Mouse (Mus musculus) midbrain, embryonic 15.5 days (tissue): Measurements from ENCODE around the gene Olfr1499. TPM values are rescaled to one million over a fixed set of nuclear protein-coding genes. Genes with fewer than 3 reads are reported as not detected.
A peak's percentile ranks its signal among the peaks of the same experiment; 100 is the strongest.
"Not testable (repeated sequence)": the region's sequence is repeated elsewhere in the genome, so short reads cannot be mapped to it uniquely, and the experiment has no call there.

Source experiments
- ATAC-seq: fragments of 200-750 bp; cut with Nextera tagmentation; replicated peaks from 2 replicates; pipeline ENCODE4 v1.8.0; 2017; ENCODE audit warnings: moderate TSS enrichment
- H3K27ac ChIP-seq: fragments of 300-500 bp; sonication (generic); 2 replicates; pipeline ENCODE4 v1.5.1; 2015; ENCODE audit warnings: mild to moderate bottlenecking, inconsistent platforms
- H3K27me3 ChIP-seq: fragments of 300-500 bp; sonication (generic); replicated peaks from 2 replicates; pipeline ENCODE4 v1.6.1; 2015; ENCODE audit warnings: inconsistent platforms
- H3K36me3 ChIP-seq: fragments of 300-500 bp; sonication (generic); replicated peaks from 2 replicates; pipeline ENCODE4 v1.6.1; 2015; ENCODE audit warnings: inconsistent platforms
- H3K4me1 ChIP-seq: fragments of 300-500 bp; sonication (generic); 2 replicates; pipeline ENCODE4 v1.6.1; 2015; ENCODE audit warnings: inconsistent platforms
- H3K4me2 ChIP-seq: fragments of 300-500 bp; sonication (generic); 2 replicates; pipeline ENCODE4 v1.6.1; 2015; ENCODE audit warnings: inconsistent platforms, mild to moderate bottlenecking, moderate library complexity
- H3K4me3 ChIP-seq: fragments of 300-500 bp; sonication (generic); 2 replicates; pipeline ENCODE4 v1.5.1; 2015; ENCODE audit warnings: mild to moderate bottlenecking, inconsistent platforms
- H3K9ac ChIP-seq: fragments of 300-500 bp; sonication (generic); 2 replicates; pipeline ENCODE4 v1.6.1; 2015; ENCODE audit warnings: mild to moderate bottlenecking, inconsistent platforms
- H3K9me3 ChIP-seq: fragments of 300-500 bp; sonication (generic); 2 replicates; pipeline ENCODE4 v1.6.1; 2016; ENCODE audit warnings: inconsistent platforms
- WGBS: fragments of 180-500 bp; shearing (Covaris S2); methylation state at CpG from one replicate; pipeline ENCODE4 v1.1.7; 2015; ENCODE audit warnings: mixed read lengths; 5-methylcytosine and 5-hydroxymethylcytosine counted together
- polyA plus RNA-seq: library from polyadenylated mRNA; unstranded; fragments of >200 nt; fragmentation: Nextera tagmentation; extraction: Ambion mirVana; gene quantifications from 2 replicates; pipeline ENCODE4 v1.2.1, GENCODE M21; 2015

Gene Olfr1499
- not detected in 2 replicates for polyA plus RNA-seq

DNA sequence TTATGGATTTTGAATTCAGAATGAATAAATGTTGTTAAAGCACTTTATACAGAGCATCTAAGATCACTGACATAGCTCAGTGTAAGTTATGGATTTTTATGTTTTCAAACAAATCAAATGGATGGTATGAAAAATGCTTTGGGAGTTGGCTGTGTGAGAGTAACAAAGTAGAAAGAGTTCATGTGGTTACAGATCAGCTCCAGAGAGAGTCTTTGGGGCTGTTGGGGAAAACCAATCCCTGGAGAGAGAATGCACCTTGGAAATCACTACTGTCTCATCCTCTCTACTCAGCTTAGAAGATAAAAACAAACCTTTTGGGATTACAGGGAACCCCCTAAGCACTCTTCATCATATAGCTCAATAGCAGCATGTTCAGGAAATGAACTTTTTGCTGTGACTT is at the start of gene Olfr1499:
TSS of gene Olfr1499 (minus strand) at position 101 of the 400 bp plus-strand sequence.
- Histone ChIP-seq H3K27ac (no peak within 1 kb of the TSS), H3K4me2 (no peak within 1 kb of the TSS), H3K36me3 (no peaks in the 10 kb centered on the region), H3K4me3 (no peak within 1 kb of the TSS), H3K4me1 (no peaks in the 10 kb centered on the region), H3K27me3 (no peaks in the 10 kb centered on the region), H3K9ac (no peak within 1 kb of the TSS), H3K9me3 (no peaks in the 10 kb centered on the region)
- ATAC-seq: no peak

DNA sequence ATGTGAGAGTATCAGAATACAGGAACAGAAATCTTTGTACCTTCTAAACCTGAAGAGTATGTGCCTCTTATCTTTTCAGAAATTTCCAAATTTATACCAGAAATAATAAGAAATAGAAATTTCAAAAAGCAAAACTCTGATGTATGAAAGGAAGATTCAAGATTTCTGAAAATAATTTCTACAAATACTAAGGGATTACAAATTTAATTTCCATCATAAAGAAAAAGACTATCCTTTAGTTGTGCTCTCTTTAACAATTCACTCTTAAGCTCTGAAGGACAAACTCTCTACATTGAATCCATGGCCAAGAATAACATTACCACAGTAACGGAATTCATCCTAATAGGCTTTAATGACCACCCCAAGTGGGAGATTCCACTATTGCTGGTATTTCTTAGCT is 42.2 kb upstream of the Olfr1499 start, which contains the start of gene Olfr1502:
TSS of gene Olfr1502 (plus strand) at position 301 of the 400 bp plus-strand sequence.
- H3K36me3 ChIP-seq: no peaks in the 10 kb centered on the region
- H3K27ac ChIP-seq: no peak within 1 kb of the TSS
- no peak within 1 kb of the TSS for H3K9ac ChIP-seq
- H3K9me3 ChIP-seq: no peaks in the 10 kb centered on the region
- ATAC-seq: no peak
- no peak within 1 kb of the TSS for H3K4me3 ChIP-seq
- WGBS: 92% methylated on average over 1 of the region's 1 CpGs
- no peaks in the 10 kb centered on the region for H3K4me1 ChIP-seq
- H3K4me2 ChIP-seq: no peak within 1 kb of the TSS
- H3K27me3 ChIP-seq: no peaks in the 10 kb centered on the region

DNA sequence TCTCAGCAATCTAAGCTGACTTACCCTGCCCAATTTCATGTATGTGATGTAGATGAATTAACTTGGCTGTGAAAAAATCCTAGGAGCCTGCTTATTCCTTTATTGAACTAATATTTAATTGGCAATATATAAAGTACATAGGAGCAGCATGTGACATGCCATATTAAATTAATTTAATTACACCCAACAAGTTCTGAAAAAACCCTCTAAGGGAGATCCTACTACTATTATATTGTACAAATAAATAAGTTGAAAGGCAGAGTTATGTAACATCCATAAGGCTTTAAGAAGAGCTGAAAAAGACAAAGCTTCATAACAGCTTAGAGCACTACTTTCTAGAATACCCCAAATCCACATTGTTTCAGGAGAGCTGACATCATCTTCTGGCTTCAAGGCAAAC is 31.3 kb upstream of the Olfr1499 start, which contains the start of gene Olfr1501:
TSS of gene Olfr1501 (minus strand) at position 101 of the 400 bp plus-strand sequence.
- H3K36me3 ChIP-seq, H3K27ac ChIP-seq, H3K4me2 ChIP-seq, H3K9me3 ChIP-seq, H3K4me3 ChIP-seq, H3K27me3 ChIP-seq, ATAC-seq, H3K9ac ChIP-seq, H3K4me1 ChIP-seq: not testable (repeated sequence)

DNA sequence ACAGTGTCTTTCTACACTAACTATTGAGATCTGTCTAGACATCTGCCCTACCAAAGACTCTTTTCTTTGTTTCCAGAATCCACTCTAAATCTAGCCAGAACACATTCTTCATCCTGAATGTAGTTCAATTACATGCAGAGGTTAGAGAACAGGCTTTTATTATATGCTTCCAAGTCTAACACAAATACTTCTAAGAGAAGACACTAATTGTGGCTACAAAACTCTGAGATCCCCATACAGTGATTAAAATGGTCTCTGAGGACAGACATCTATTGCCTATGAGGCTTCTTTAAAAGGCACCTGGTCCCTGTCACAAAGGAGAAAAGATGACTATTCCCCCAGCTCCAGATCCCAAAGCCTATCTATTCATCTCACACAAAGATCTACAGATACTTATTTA is 11.1 kb upstream of the Olfr1499 start, which contains the start of gene Olfr1500:
TSS of gene Olfr1500 (minus strand) at position 101 of the 400 bp plus-strand sequence.
- Histone ChIP-seq H3K9me3 (no peaks in the 10 kb centered on the region), H3K9ac (no peak within 1 kb of the TSS), H3K36me3 (no peaks in the 10 kb centered on the region), H3K4me1 (no peaks in the 10 kb centered on the region), H3K27ac (no peak within 1 kb of the TSS), H3K4me2 (no peak within 1 kb of the TSS), H3K27me3 (no peaks in the 10 kb centered on the region), H3K4me3 (no peak within 1 kb of the TSS)
- no peak for ATAC-seq

DNA sequence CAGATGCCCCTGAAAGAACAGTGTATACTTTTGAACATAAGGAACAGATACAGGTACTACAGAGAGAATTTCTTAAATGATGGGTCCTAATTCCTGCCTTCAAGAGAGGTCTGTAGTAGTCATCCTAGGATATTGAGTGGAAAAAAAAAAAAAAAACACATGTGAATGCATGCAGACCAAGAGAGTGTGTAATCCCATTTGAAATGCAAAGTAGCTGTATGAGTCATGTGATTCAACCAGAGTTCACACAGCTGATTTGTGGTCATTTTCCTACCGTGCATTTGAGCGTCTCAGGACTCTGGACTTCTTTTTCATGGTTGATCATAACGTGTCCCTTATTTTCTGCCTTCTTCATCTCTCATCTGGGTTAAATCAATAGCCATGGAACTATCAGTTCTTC is 9.2 kb upstream of the Olfr1499 start:
- Histone ChIP-seq H3K36me3 (no peaks in the 10 kb centered on the region), H3K4me3 (no peak overlapping the region), H3K9me3 (no peaks in the 10 kb centered on the region), H3K27ac (no peak overlapping the region), H3K27me3 (no peaks in the 10 kb centered on the region), H3K9ac (no peak overlapping the region), H3K4me2 (no peak overlapping the region), H3K4me1 (no peaks in the 10 kb centered on the region)
- WGBS: 59% methylated on average over 3 of the region's 3 CpGs
- no peak for ATAC-seq

DNA sequence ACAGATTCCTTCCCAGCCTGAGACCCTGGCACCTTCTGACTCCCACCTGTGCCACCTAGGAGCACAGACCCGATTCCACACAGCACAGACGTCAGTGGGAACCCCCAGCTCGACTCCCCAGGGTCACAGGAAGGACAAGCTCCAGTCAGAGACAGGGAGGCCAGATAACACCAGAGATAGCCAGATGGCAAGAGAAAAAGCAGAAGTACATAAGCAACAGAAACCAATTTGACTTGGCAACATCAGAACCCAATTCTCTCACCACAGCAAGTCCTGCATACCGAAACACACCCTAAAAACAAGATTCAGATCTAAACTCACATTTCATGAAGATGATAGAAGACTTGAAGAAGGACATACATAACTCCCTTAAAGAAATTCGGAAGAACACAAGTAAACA is 1.6 kb upstream of the Olfr1499 start:
- 74% methylated on average over 5 of the region's 5 CpGs for WGBS
- no peak overlapping the region for H3K4me3 ChIP-seq
- no peaks in the 10 kb centered on the region for H3K4me1 ChIP-seq
- no peak overlapping the region for H3K4me2 ChIP-seq
- no peak for ATAC-seq
- H3K9ac ChIP-seq: no peak overlapping the region
- no peaks in the 10 kb centered on the region for H3K9me3 ChIP-seq
- H3K27me3 ChIP-seq: no peaks in the 10 kb centered on the region
- no peaks in the 10 kb centered on the region for H3K36me3 ChIP-seq
- no peak overlapping the region for H3K27ac ChIP-seq

DNA sequence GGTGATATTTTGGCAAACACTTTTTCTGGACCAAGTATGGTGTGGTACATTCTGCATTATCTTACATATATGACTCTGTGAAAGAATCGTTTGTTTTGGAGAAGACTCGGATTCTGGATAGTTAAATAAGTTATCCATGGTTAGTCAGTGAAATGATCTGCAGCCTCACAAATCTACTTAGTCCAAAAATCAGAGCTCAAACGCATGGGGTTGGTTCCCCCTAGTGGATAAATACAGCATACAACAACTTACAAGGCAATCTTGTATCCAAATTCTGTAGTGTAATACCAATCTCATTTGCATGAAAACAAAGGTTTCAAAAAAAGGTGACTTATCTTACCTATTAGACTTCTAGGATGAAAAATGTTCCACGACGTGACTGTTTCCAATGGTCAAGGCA is 420 bp downstream of the Olfr1499 start:
- 37% methylated on average over 5 of the region's 5 CpGs for WGBS
- H3K4me2 ChIP-seq: no peak overlapping the region
- H3K27ac ChIP-seq: no peak overlapping the region
- no peak overlapping the region for H3K9ac ChIP-seq
- no peaks in the 10 kb centered on the region for H3K4me1 ChIP-seq
- H3K36me3 ChIP-seq: no peaks in the 10 kb centered on the region
- H3K9me3 ChIP-seq: no peaks in the 10 kb centered on the region
- no peaks in the 10 kb centered on the region for H3K27me3 ChIP-seq
- 0 out of 2 replicates have a peak, but pooled peaks have one; percentile 58 for ATAC-seq
- H3K4me3 ChIP-seq: no peak overlapping the region

DNA sequence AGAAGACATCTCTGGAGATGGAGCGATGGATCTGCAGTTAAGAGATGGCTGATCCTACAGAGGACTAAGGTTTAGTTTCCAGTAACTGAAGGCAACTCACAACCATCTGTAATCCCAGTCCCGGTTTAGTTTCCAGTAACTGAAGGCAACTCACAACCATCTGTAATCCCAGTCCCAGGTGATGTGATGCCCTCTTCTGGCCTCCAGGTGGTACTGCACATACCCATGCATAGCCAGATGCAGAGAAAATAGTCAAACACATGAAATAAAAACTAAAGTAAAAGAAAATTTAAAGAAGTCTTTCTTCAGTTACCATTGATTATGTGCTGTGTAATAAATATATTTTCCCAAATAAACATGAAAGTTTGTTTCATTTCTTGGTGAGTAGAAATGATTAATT is 6.4 kb downstream of the Olfr1499 start:
- Histone ChIP-seq H3K4me2 (no peak overlapping the region), H3K9me3 (no peaks in the 10 kb centered on the region), H3K4me1 (no peaks in the 10 kb centered on the region), H3K9ac (no peak overlapping the region), H3K27me3 (no peaks in the 10 kb centered on the region), H3K27ac (no peak overlapping the region), H3K4me3 (no peak overlapping the region), H3K36me3 (no peaks in the 10 kb centered on the region)
- no peak for ATAC-seq
- WGBS: 64% methylated on average over 2 of the region's 2 CpGs

DNA sequence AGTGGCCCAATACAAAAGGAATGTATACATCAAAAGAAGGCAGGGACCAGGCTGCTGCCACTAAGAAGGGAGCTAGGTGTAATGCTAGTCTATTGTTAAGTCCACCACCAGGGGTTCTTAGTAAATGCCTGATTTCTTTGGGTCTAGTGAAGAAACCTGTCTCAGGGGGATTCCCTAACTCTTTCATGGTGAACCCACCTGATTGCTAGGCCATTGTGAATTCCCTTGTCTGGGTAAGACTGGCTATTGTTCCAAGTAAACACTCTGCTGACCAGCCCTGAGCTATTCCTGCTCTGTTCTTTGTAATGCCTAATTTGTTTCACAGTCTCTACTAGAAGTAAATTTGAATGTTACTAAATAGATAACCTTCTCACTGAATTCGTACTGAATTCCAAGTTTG is 13.8 kb downstream of the Olfr1499 start:
- not testable (repeated sequence) for ATAC-seq, H3K27me3 ChIP-seq, H3K9ac ChIP-seq, H3K36me3 ChIP-seq, H3K27ac ChIP-seq, H3K9me3 ChIP-seq, H3K4me2 ChIP-seq, H3K4me3 ChIP-seq, H3K4me1 ChIP-seq
- WGBS: 59% methylated on average over 1 of the region's 1 CpGs

DNA sequence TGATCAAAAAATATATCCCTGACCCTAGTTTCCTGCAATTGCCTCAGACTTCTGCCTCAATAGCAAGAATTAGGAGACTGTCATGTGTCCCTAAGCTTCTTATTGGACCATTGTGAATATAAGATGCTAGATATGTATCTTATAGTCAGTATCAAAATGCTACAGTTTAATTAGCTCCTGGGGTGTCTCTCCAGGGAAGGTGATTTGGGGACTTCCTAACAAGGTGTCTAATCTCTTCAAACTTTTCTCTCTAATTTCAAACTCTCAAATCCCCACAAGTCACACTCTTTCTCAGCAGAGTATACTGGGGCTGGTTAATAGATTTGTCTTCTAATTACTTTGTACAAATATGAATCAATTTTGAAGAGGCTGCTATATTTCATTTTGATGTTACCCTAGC is 21.1 kb downstream of the Olfr1499 start, which contains the start of gene Olfr1497:
TSS of gene Olfr1497 (minus strand) at position 101 of the 400 bp plus-strand sequence.
- no peak within 1 kb of the TSS for H3K4me3 ChIP-seq
- H3K4me1 ChIP-seq: no peaks in the 10 kb centered on the region
- no peak within 1 kb of the TSS for H3K9ac ChIP-seq
- no peak for ATAC-seq
- no peaks in the 10 kb centered on the region for H3K9me3 ChIP-seq
- H3K4me2 ChIP-seq: no peak within 1 kb of the TSS
- H3K27ac ChIP-seq: no peak within 1 kb of the TSS
- H3K36me3 ChIP-seq: no peaks in the 10 kb centered on the region
- no peaks in the 10 kb centered on the region for H3K27me3 ChIP-seq

DNA sequence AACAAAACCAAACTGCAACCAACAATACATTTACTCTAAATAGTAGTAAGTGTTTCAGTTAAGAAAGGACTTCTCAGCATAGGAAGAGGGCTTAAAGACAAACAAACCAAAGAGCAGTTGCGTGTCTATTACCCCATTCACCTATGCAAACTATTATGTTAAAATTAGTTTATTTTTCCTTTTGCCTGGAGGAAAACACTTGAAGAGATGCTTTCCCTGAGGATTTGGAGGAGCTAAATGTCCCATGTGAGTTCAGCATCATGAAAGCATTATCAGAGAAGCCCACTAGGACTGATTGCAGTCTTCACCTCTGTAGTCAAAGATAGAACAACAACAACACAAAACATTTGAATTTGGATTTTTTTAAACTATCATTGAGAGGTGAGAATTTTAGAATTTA is 41.7 kb downstream of the Olfr1499 start, which contains the start of gene Olfr1496:
TSS of gene Olfr1496 (plus strand) at position 301 of the 400 bp plus-strand sequence.
- Histone ChIP-seq H3K4me1 (no peaks in the 10 kb centered on the region), H3K36me3 (no peaks in the 10 kb centered on the region), H3K9ac (no peak within 1 kb of the TSS), H3K9me3 (no peaks in the 10 kb centered on the region), H3K27me3 (no peaks in the 10 kb centered on the region), H3K4me2 (no peak within 1 kb of the TSS), H3K27ac (no peak within 1 kb of the TSS), H3K4me3 (no peak within 1 kb of the TSS)
- 90% methylated on average over 1 of the region's 1 CpGs for WGBS
- ATAC-seq: no peak

DNA sequence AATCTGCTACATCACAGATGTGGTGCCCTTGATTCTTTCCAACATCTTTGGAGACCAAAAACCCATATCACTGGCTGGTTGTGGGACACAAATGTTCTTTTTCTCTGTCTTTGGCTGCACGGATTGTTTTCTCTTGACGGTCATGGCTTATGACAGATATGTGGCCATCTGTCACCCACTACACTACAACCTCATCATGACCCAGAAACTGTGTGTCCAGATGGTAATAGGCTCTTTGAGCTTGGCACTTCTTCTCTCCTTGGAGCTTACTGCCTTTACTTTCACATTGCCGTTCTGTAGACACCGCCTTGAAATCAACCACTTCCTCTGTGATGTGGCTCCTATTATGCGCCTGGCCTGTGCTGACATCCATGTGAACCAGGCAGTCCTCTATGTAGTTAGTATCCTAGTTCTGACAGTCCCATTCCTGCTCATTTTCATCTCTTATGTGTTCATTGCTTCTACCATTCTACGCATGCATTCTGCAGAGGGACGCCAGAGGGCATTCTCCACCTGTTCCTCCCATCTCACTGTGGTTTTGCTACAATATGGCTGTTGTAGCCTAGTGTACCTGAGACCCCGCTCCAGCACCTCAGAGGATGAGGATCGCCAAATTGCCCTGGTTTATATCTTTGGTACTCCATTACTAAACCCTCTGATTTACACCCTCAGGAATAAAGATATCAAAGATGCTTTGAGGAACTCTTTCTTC is 50.5 kb downstream of the Olfr1499 start:
- Histone ChIP-seq H3K36me3 (no peaks in the 10 kb centered on the region), H3K27ac (no peak overlapping the region), H3K27me3 (no peaks in the 10 kb centered on the region), H3K4me3 (no peak overlapping the region), H3K9ac (no peak overlapping the region), H3K4me2 (no peak overlapping the region), H3K9me3 (no peaks in the 10 kb centered on the region), H3K4me1 (no peaks in the 10 kb centered on the region)
- no peak for ATAC-seq
- WGBS: 91% methylated on average over 9 of the region's 9 CpGs

DNA sequence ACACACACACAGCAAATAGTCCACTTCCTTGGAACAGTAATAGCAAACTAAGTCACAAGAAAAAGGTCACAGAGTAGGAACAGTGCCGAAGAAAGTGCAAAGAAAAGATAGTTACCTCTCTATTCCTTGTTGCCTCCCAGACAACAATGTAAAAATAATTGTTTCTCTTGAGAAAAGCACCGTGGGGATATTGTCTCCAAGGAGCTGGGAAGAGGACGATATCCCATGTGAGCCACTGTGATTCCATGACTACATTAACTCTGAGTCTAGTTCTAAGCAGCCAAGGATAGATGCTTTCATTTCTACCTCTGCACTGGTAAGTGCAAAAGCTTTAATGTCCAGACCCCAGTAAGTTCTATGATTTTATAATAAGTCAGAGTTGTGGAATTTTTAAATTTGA is 54.9 kb downstream of the Olfr1499 start, which contains the start of gene Olfr1495:
TSS of gene Olfr1495 (plus strand) at position 301 of the 400 bp plus-strand sequence.
- Histone ChIP-seq H3K4me2 (no peak within 1 kb of the TSS), H3K36me3 (no peaks in the 10 kb centered on the region), H3K9ac (no peak within 1 kb of the TSS), H3K9me3 (no peaks in the 10 kb centered on the region), H3K27me3 (no peaks in the 10 kb centered on the region), H3K27ac (no peak within 1 kb of the TSS), H3K4me1 (no peaks in the 10 kb centered on the region), H3K4me3 (no peak within 1 kb of the TSS)
- WGBS: 87% methylated on average over 3 of the region's 3 CpGs
- ATAC-seq: no peak
